In genomic region chr17:15259427-15260101, GRCm38 (mm10) we compare ENCODE assay signal across 15 mouse cellular contexts.
A peak's percentile ranks its signal among the peaks of the same experiment; 100 is the strongest.
DNase-seq lines count a peak whose midpoint lies in the region; ATAC-seq and TF ChIP-seq lines count a peak whose summit lies in the region.
"Had no signal": no experiment of that assay in that cellular context is flagged by ENCODE, and none has a peak within 500 bp of the region (broad histone marks: within the 10 kb centered on the region; RNA-seq: fewer than 3 reads in every experiment).

No protein-coding gene starts in this region.

- TF ChIP-seq RAD21 in CH12.LX (IDR thresholded peaks at IDR 0.05; ENCODE audit: low read depth, low read length): no peak

- TF ChIP-seq EP300 in CH12.LX (IDR thresholded peaks at IDR 0.05; ENCODE audit: low read length): no peak

- peak; percentile 65 for ATAC-seq in hindbrain, embryonic 16.5 days
- no peak for ATAC-seq in liver, embryonic 11.5 days (replicated peaks; ENCODE audit: low FRiP score)
- ATAC-seq: intestine, embryonic 16.5 days had no signal

- H3K4me3 ChIP-seq in CH12.LX (replicated peaks in 1 of 3; ENCODE audit: low read depth in 2 of 3, low read length in 2 of 3, poor library complexity in 1 of 3): no peak overlapping the region
- H3K4me3 ChIP-seq in hindbrain, embryonic 16.5 days (ENCODE audit: low read length): no peak overlapping the region
- no peak overlapping the region for H3K4me3 ChIP-seq in liver, embryonic 11.5 days (ENCODE audit: low read depth, low read length)
- H3K4me3 ChIP-seq: embryonic facial prominence, embryonic 12.5 days; liver, embryonic 13.5 days; midbrain, embryonic 12.5 days had no signal

- H3K4me2 ChIP-seq in CH12.LX (ENCODE audit: insufficient read depth, low read depth, poor library complexity, severe bottlenecking): 0 out of 2 replicates have a peak overlapping the region, but pooled peaks have one; percentile 7
- H3K4me2 ChIP-seq in hindbrain, embryonic 16.5 days (ENCODE audit: low read length): no peak overlapping the region
- no peak overlapping the region for H3K4me2 ChIP-seq in liver, embryonic 11.5 days
- H3K4me2 ChIP-seq: embryonic facial prominence, embryonic 12.5 days; liver, embryonic 13.5 days; midbrain, embryonic 12.5 days had no signal

- WGBS in hindbrain, embryonic 16.5 days: 49% methylated on average over 11 of the region's 11 CpGs
- 79% methylated on average over 11 of the region's 11 CpGs for WGBS in liver, embryonic 11.5 days

- H3K4me1 ChIP-seq in CH12.LX (ENCODE audit: control insufficient read depth in 1 of 2, insufficient read depth in 2 of 2): peaks cover 6 to 15% of the 10 kb centered on the region in 2 experiments
- H3K4me1 ChIP-seq in hindbrain, embryonic 16.5 days (ENCODE audit: control insufficient read depth, insufficient read depth, low read depth, low read length): no peaks in the 10 kb centered on the region
- no peaks in the 10 kb centered on the region for H3K4me1 ChIP-seq in liver, embryonic 11.5 days (replicated peaks; ENCODE audit: control insufficient read depth, insufficient read depth, low read length)
- H3K4me1 ChIP-seq: embryonic facial prominence, embryonic 12.5 days; liver, embryonic 13.5 days had no signal

- no peak overlapping the region for H3K27ac ChIP-seq in CH12.LX (ENCODE audit: insufficient read depth, low read depth)
- H3K27ac ChIP-seq in hindbrain, embryonic 16.5 days (ENCODE audit: low read depth, low read length): no peak overlapping the region
- H3K27ac ChIP-seq in liver, embryonic 11.5 days (ENCODE audit: low read depth, low read length): no peak overlapping the region
- H3K27ac ChIP-seq: embryonic facial prominence, embryonic 12.5 days; liver, embryonic 13.5 days; midbrain, embryonic 12.5 days had no signal

- no peak overlapping the region for H3K9ac ChIP-seq in CH12.LX (ENCODE audit: insufficient read depth, low read depth)
- H3K9ac ChIP-seq in hindbrain, embryonic 16.5 days (ENCODE audit: low read depth, low read length): no peak overlapping the region
- H3K9ac ChIP-seq in liver, embryonic 11.5 days (ENCODE audit: low read depth, low read length): no peak overlapping the region
- H3K9ac ChIP-seq: embryonic facial prominence, embryonic 12.5 days; liver, embryonic 13.5 days; midbrain, embryonic 12.5 days had no signal

- no peaks in the 10 kb centered on the region for H3K9me3 ChIP-seq in CH12.LX (replicated peaks; ENCODE audit: low read length)
- H3K9me3 ChIP-seq in hindbrain, embryonic 16.5 days (ENCODE audit: control insufficient read depth, low read length): no peaks in the 10 kb centered on the region
- H3K9me3 ChIP-seq in liver, embryonic 11.5 days (ENCODE audit: control insufficient read depth, low read length): no peaks in the 10 kb centered on the region
- H3K9me3 ChIP-seq: embryonic facial prominence, embryonic 12.5 days; liver, embryonic 13.5 days; midbrain, embryonic 12.5 days had no signal

- TF ChIP-seq CTCF in CH12.LX (conservative IDR thresholded peaks at IDR 0.05 in 1 of 2, IDR thresholded peaks at IDR 0.05 in 1 of 2; ENCODE audit: low read depth in 2 of 2, low read length in 2 of 2): no peak

- no peaks in the 10 kb centered on the region for H3K36me3 ChIP-seq in CH12.LX (replicated peaks in 1 of 2; ENCODE audit: control insufficient read depth in 1 of 2, insufficient read depth in 1 of 2, low read length in 1 of 2)
- no peaks in the 10 kb centered on the region for H3K36me3 ChIP-seq in hindbrain, embryonic 16.5 days (ENCODE audit: control insufficient read depth, insufficient read depth, low read length)
- H3K36me3 ChIP-seq in liver, embryonic 11.5 days (ENCODE audit: control insufficient read depth, insufficient read depth, low read length): no peaks in the 10 kb centered on the region
- H3K36me3 ChIP-seq: embryonic facial prominence, embryonic 12.5 days; liver, embryonic 13.5 days; midbrain, embryonic 12.5 days had no signal

- TF ChIP-seq POLR2A in CH12.LX (IDR thresholded peaks at IDR 0.05; ENCODE audit: low read depth, low read length): no peak

- H3K79me2 ChIP-seq in CH12.LX (replicated peaks; ENCODE audit: control insufficient read depth, extremely low read depth, insufficient read depth, poor library complexity, severe bottlenecking): no peaks in the 10 kb centered on the region

- in situ Hi-C loops in CH12.LX (cut with MboI; ENCODE audit: low pct_ligation_motif_present, low pct_unique_long_range_greater_than_20kb, low sequenced_read_pairs): no loop called here

- dilution Hi-C loops in CH12.LX (cut with MboI; ENCODE audit: extremely low pct_ligation_motif_present, extremely low pct_unique_long_range_greater_than_20kb, low sequenced_read_pairs): no loop called here

- H3K27me3 ChIP-seq in CH12.LX (replicated peaks): no peaks in the 10 kb centered on the region
- H3K27me3 ChIP-seq in hindbrain, embryonic 16.5 days (replicated peaks; ENCODE audit: control insufficient read depth, insufficient read depth, low read length): no peaks in the 10 kb centered on the region
- H3K27me3 ChIP-seq in liver, embryonic 11.5 days (replicated peaks; ENCODE audit: control insufficient read depth, insufficient read depth, low read length): no peaks in the 10 kb centered on the region
- H3K27me3 ChIP-seq: embryonic facial prominence, embryonic 12.5 days; liver, embryonic 13.5 days had no signal

- peak; percentile 16 for DNase-seq in gastrocnemius, adult 18-20 months (ENCODE audit: low spot score)
- no peak for DNase-seq in gastrocnemius, postnatal 25 days
- peak; percentile 18 to 37 for DNase-seq in kidney, postnatal 4 days
- no peak for DNase-seq in kidney, postnatal 14 days
- no peak for DNase-seq in CH12.LX (ENCODE audit: extremely low read depth)
- no peak for DNase-seq in cerebellum, adult 11-12 months
- DNase-seq in liver, embryonic 11.5 days (ENCODE audit: low spot score): no peak
- DNase-seq: cerebellum, postnatal 10 days; liver, embryonic 13.5 days; lung, postnatal 14 days; thymus, adult 18-20 months had no signal

TF ChIP-seq in CH12.LX, 34 proteins besides CTCF, POLR2A, EP300 and RAD21:
- TF ChIP-seq SIN3A (IDR thresholded peaks at IDR 0.05; ENCODE audit: low read length) (no peak), HCFC1 (IDR thresholded peaks at IDR 0.05; ENCODE audit: low read depth, low read length) (no peak), PAX5 (IDR thresholded peaks at IDR 0.05; ENCODE audit: low read length) (no peak), E2F4 (IDR thresholded peaks at IDR 0.05; ENCODE audit: insufficient replicate concordance, low read depth, low read length) (no peak), CHD1 (IDR thresholded peaks at IDR 0.05; ENCODE audit: low read depth, low read length) (no peak)

Comparison
In these comparisons a context has a peak if more than half of its experiments do, and no peak if none do; other contexts are left out.
1. DNase-seq: peak in gastrocnemius, adult 18-20 months (single experiment) and kidney, postnatal 4 days (2 of 2); none in gastrocnemius, postnatal 25 days (single experiment), kidney, postnatal 14 days (single experiment), CH12.LX (single experiment), cerebellum, adult 11-12 months (single experiment) and liver, embryonic 11.5 days (single experiment).